Mouse (Mus musculus): ENCODE data around the gene Scel.

The Scel gene

GRCm38 (mm10) chr14:103571598-103572320, 58.6 kb downstream of the Scel start:
- DNase-seq (ENCODE audit: low spot score in 2 of 2) = no peak

GRCm38 (mm10) chr14:103575854-103576253, 62.7 kb downstream of the Scel start:
- no peak for DNase-seq (ENCODE audit: low spot score in 2 of 2)

GRCm38 (mm10) chr14:103577011-103577410, 63.9 kb downstream of the Scel start:
- DNase-seq (ENCODE audit: low spot score in 2 of 2) = no peak

GRCm38 (mm10) chr14:103586662-103587061, 73.5 kb downstream of the Scel start:
- no peak for DNase-seq (ENCODE audit: low spot score in 2 of 2)

GRCm38 (mm10) chr14:103587208-103587900, 74.2 kb downstream of the Scel start:
- no peak for DNase-seq (ENCODE audit: low spot score in 2 of 2)

GRCm38 (mm10) chr14:103589819-103590218, 76.7 kb downstream of the Scel start:
- no peak for DNase-seq (ENCODE audit: low spot score in 2 of 2)

- DNase-seq (ENCODE audit: low spot score in 2 of 2) = no peak
These were observed 82.7 kb downstream of the Scel start for GRCm38 (mm10) chr14:103595870-103596269.

- DNase-seq (ENCODE audit: low spot score in 2 of 2) = no peak
These were observed 94.9 kb downstream of the Scel start for GRCm38 (mm10) chr14:103608063-103608462.

- DNase-seq (ENCODE audit: low spot score in 2 of 2) = no peak
These were observed 100.6 kb downstream of the Scel start for GRCm38 (mm10) chr14:103613573-103614271.

- no peak for DNase-seq (ENCODE audit: low spot score in 2 of 2)
These were observed 101.1 kb downstream of the Scel start for GRCm38 (mm10) chr14:103614272-103614587.

GRCm38 (mm10) chr14:103619756-103620155, 106.6 kb downstream of the Scel start:
- DNase-seq (ENCODE audit: low spot score in 2 of 2) = no peak

GRCm38 (mm10) chr14:103621207-103621606, 108.1 kb downstream of the Scel start:
- DNase-seq (ENCODE audit: low spot score in 2 of 2) = no peak

GRCm38 (mm10) chr14:103626100-103626499, 113.0 kb downstream of the Scel start:
- DNase-seq (ENCODE audit: low spot score in 2 of 2) = no peak

GRCm38 (mm10) chr14:103629639-103630364, 116.7 kb downstream of the Scel start:
- DNase-seq (ENCODE audit: low spot score in 2 of 2) = no peak

- DNase-seq (ENCODE audit: low spot score in 2 of 2) = no peak
These were observed 117.4 kb downstream of the Scel start for GRCm38 (mm10) chr14:103630545-103630944.

- DNase-seq (ENCODE audit: low spot score in 2 of 2) = no peak
These were observed 130.8 kb downstream of the Scel start for GRCm38 (mm10) chr14:103643933-103644332.

GRCm38 (mm10) chr14:103647981-103648380, 134.8 kb downstream of the Scel start:
- no peak for DNase-seq (ENCODE audit: low spot score in 2 of 2)

- no peak for DNase-seq (ENCODE audit: low spot score in 2 of 2)
These were observed 135.6 kb downstream of the Scel start for GRCm38 (mm10) chr14:103648623-103649255.

- no peak for DNase-seq (ENCODE audit: low spot score in 2 of 2)
These were observed 136.2 kb downstream of the Scel start for GRCm38 (mm10) chr14:103649302-103649701.

- peak; percentile 31 to 45 for DNase-seq (ENCODE audit: low spot score in 2 of 2)
These were observed 136.8 kb downstream of the Scel start, which contains the start of gene Slain1 for GRCm38 (mm10) chr14:103649896-103650334. TSS of gene Slain1 (plus strand) at chr14:103650228.

- peak in 1 of 2 experiments; percentile 31 for DNase-seq (ENCODE audit: low spot score in 2 of 2)
These were observed 137.4 kb downstream of the Scel start for GRCm38 (mm10) chr14:103650413-103651101.

Measured in urinary bladder, adult 18-20 months (tissue).